Mouse (Mus musculus): ENCODE data around the gene Tmco4. TPM values are rescaled to one million over a fixed set of nuclear protein-coding genes. Genes with fewer than 3 reads are reported as not detected.

The Tmco4 gene
- polyA plus RNA-seq, 1 experiment from 2014 or later = 3.0 TPM

DNA sequence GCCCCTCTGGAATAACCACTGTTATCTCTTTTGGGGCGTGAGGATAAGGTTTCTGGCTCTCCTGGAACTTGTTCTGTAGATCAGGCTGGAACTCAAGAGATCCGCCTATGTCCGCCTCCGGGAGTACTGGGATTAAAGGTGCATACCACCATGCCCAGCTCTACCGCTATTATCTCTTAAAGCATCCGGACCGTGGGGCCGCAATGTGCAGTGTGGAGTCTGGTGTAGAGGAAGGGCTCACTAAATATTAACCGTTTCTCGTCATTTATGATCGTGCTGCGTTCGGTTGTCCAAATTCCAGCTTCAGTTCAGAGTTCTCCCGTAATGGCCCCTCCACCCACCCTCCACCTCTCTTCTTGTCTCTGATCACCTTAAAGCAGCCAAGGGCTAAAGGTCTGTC lies 45.7 kb downstream of the Tmco4 start:
- Histone ChIP-seq H3K4me2 (no peak overlapping the region), H3K9ac (ENCODE audit: low read depth, low read length) (no peak overlapping the region), H3K27ac (ENCODE audit: low read depth, low read length) (no peak overlapping the region), H3K27me3 (ENCODE audit: control insufficient read depth, insufficient read depth, low read length) (no peaks in the 10 kb centered on the region), H3K9me3 (replicated peaks; ENCODE audit: control insufficient read depth, low read length) (no peaks in the 10 kb centered on the region), H3K36me3 (ENCODE audit: control insufficient read depth, insufficient read depth, low read length) (no peaks in the 10 kb centered on the region), H3K4me1 (ENCODE audit: control insufficient read depth, insufficient read depth, low read length) (peaks cover 10% of the 10 kb centered on the region; the same call in 1 of the 2 replicates), H3K4me3 (ENCODE audit: low read depth, low read length) (no peak overlapping the region)
- no peak for ATAC-seq (replicated peaks; ENCODE audit: insufficient number of reproducible peaks, low FRiP score, low TSS enrichment)
- 69% methylated on average over 14 of the region's 14 CpGs for WGBS (ENCODE audit: insufficient replicate concordance)

DNA sequence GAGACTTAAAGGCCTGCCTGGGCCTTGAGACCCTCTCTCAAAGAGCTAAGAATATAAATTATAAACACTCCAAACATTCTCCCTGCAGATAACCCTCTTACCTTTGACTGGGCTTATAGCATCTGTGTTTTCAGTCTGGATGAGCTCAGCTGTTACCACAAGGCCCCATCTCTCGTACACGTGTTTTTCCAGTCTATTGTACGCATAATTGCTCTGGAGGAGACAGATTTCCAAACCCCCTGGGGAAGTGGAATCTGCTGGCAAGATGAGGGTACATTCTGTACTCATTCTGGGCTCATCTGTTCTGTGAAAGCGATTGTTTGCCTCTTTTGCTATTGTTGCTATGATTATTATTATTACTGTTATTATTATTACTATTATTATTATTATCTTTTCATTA lies 46.3 kb downstream of the Tmco4 start:
- no peaks in the 10 kb centered on the region for H3K9me3 ChIP-seq (replicated peaks; ENCODE audit: control insufficient read depth, low read length)
- H3K4me1 ChIP-seq (ENCODE audit: control insufficient read depth, insufficient read depth, low read length) = peaks cover 10% of the 10 kb centered on the region; the same call in 1 of the 2 replicates
- H3K27me3 ChIP-seq (ENCODE audit: control insufficient read depth, insufficient read depth, low read length) = no peaks in the 10 kb centered on the region
- H3K36me3 ChIP-seq (ENCODE audit: control insufficient read depth, insufficient read depth, low read length) = no peaks in the 10 kb centered on the region
- no peak for ATAC-seq (replicated peaks; ENCODE audit: insufficient number of reproducible peaks, low FRiP score, low TSS enrichment)
- no peak overlapping the region for H3K27ac ChIP-seq (ENCODE audit: low read depth, low read length)
- H3K4me3 ChIP-seq (ENCODE audit: low read depth, low read length) = no peak overlapping the region
- H3K4me2 ChIP-seq = 0 out of 2 replicates have a peak overlapping the region, but pooled peaks have one; percentile 17
- WGBS (ENCODE audit: insufficient replicate concordance) = 77% methylated on average over 4 of the region's 4 CpGs
- H3K9ac ChIP-seq (ENCODE audit: low read depth, low read length) = no peak overlapping the region

DNA sequence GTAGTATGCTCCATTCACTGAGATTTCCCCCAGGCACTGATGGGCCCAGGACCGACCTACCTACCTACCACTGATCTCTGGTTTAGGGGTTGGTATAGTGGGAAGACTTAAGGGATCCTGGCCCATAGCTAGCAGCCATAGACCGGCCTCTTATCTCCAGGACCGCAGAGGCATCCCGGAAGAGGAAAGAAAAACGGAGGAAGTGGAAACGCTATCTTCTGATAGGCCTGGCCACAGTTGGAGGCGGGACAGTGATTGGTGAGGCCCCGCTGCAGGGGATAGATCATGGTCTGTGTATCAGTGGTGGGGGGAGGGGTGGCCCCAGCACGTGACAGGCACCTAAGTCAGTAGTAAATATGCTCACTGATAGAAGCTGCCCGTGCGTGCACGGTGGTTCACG lies 46.7 kb downstream of the Tmco4 start:
- no peaks in the 10 kb centered on the region for H3K36me3 ChIP-seq (ENCODE audit: control insufficient read depth, insufficient read depth, low read length)
- H3K4me3 ChIP-seq (ENCODE audit: low read depth, low read length) = no peak overlapping the region
- no peaks in the 10 kb centered on the region for H3K9me3 ChIP-seq (replicated peaks; ENCODE audit: control insufficient read depth, low read length)
- 0 out of 2 replicates have a peak, but pooled peaks have one; percentile 42 for ATAC-seq (replicated peaks; ENCODE audit: insufficient number of reproducible peaks, low FRiP score, low TSS enrichment)
- H3K27ac ChIP-seq (ENCODE audit: low read depth, low read length) = no peak overlapping the region
- peaks cover 10% of the 10 kb centered on the region; the same call in 1 of the 2 replicates for H3K4me1 ChIP-seq (ENCODE audit: control insufficient read depth, insufficient read depth, low read length)
- H3K4me2 ChIP-seq = 0 out of 2 replicates have a peak overlapping the region, but pooled peaks have one; percentile 17
- H3K9ac ChIP-seq (ENCODE audit: low read depth, low read length) = no peak overlapping the region
- H3K27me3 ChIP-seq (ENCODE audit: control insufficient read depth, insufficient read depth, low read length) = no peaks in the 10 kb centered on the region
- 33% methylated on average over 13 of the region's 13 CpGs for WGBS (ENCODE audit: insufficient replicate concordance)

DNA sequence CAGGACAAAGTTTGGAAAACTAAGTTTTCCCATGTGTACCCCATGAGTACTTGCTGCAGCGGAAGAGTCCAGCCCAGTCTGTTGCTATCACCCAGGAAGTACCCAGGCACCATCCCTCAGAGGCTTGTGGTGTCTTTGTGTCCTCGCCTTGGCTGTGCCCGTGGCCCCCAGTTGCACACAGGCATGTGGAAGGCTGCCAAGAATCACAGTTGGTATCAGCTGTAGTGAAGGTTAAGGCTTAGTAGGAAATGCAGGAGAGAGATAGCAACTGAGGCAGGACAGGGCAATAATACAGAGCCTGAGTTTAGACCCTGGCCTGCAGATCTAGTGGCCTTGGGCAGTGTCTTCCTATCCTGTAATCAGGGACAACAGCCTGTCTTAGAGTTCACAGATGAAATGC lies 47.7 kb downstream of the Tmco4 start:
- peaks cover 10% of the 10 kb centered on the region; the same call in 1 of the 2 replicates for H3K4me1 ChIP-seq (ENCODE audit: control insufficient read depth, insufficient read depth, low read length)
- H3K36me3 ChIP-seq (ENCODE audit: control insufficient read depth, insufficient read depth, low read length) = no peaks in the 10 kb centered on the region
- H3K9ac ChIP-seq (ENCODE audit: low read depth, low read length) = no peak overlapping the region
- H3K4me2 ChIP-seq = no peak overlapping the region
- 45% methylated on average over 3 of the region's 3 CpGs for WGBS (ENCODE audit: insufficient replicate concordance)
- no peaks in the 10 kb centered on the region for H3K9me3 ChIP-seq (replicated peaks; ENCODE audit: control insufficient read depth, low read length)
- no peak overlapping the region for H3K27ac ChIP-seq (ENCODE audit: low read depth, low read length)
- H3K4me3 ChIP-seq (ENCODE audit: low read depth, low read length) = no peak overlapping the region
- no peaks in the 10 kb centered on the region for H3K27me3 ChIP-seq (ENCODE audit: control insufficient read depth, insufficient read depth, low read length)
- no peak for ATAC-seq (replicated peaks; ENCODE audit: insufficient number of reproducible peaks, low FRiP score, low TSS enrichment)

DNA sequence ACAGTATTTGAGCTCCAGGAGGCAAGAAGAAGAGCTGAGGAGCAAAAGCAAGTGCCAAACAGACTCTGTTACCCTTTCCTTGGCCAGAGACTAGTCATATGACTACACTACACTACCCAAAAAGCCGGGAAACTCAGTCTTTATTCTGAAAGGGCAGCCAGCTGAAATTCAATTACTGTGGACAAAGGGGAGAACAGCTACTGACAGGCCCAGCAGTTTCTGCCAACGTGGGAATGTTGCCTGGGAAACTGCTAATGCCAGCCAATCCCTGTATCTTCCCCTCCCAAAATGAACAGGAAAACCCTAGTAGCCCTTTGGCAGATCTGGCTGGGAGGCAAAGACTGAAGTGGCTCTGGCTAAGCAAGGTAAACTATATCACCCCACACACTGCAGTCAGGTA lies 51.7 kb downstream of the Tmco4 start:
- Histone ChIP-seq H3K4me3 (ENCODE audit: low read depth, low read length) (no peak overlapping the region), H3K27me3 (ENCODE audit: control insufficient read depth, insufficient read depth, low read length) (peaks cover 3% of the 10 kb centered on the region; the same call in 1 of the 2 replicates), H3K36me3 (ENCODE audit: control insufficient read depth, insufficient read depth, low read length) (no peaks in the 10 kb centered on the region), H3K9ac (ENCODE audit: low read depth, low read length) (no peak overlapping the region), H3K4me1 (ENCODE audit: control insufficient read depth, insufficient read depth, low read length) (peaks cover 9% of the 10 kb centered on the region; the same call in 1 of the 2 replicates), H3K4me2 (no peak overlapping the region), H3K9me3 (replicated peaks; ENCODE audit: control insufficient read depth, low read length) (no peaks in the 10 kb centered on the region), H3K27ac (ENCODE audit: low read depth, low read length) (no peak overlapping the region)
- 34% methylated on average over 2 of the region's 2 CpGs for WGBS (ENCODE audit: insufficient replicate concordance)
- ATAC-seq (replicated peaks; ENCODE audit: insufficient number of reproducible peaks, low FRiP score, low TSS enrichment) = no peak

DNA sequence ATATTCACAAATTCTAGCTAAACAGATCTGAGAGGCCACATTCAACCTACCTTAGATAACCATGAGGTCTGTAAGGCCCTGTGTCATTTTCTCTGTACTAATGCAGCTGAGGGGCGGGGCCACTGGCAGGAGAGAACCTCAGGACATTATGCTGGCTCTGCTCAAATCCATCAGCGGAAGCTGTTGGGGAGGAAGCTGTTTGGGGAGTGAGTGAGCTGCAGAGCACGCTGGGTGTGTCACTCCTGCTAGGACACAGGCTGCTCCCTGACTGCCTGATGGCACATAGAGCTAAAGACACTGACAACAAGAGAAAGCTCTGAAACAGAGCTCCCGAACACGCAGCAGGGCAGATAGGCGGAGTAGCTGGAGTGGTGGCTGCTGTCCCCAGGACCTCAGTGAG lies 58.0 kb downstream of the Tmco4 start:
- H3K27me3 ChIP-seq (ENCODE audit: control insufficient read depth, insufficient read depth, low read length) = peaks cover 3% of the 10 kb centered on the region; the same call in 1 of the 2 replicates
- H3K36me3 ChIP-seq (ENCODE audit: control insufficient read depth, insufficient read depth, low read length) = no peaks in the 10 kb centered on the region
- peaks cover 12% of the 10 kb centered on the region; the same call in 1 of the 2 replicates for H3K4me1 ChIP-seq (ENCODE audit: control insufficient read depth, insufficient read depth, low read length)
- H3K4me2 ChIP-seq = no peak overlapping the region
- WGBS (ENCODE audit: insufficient replicate concordance) = 49% methylated on average over 6 of the region's 6 CpGs
- no peak for ATAC-seq (replicated peaks; ENCODE audit: insufficient number of reproducible peaks, low FRiP score, low TSS enrichment)
- H3K9ac ChIP-seq (ENCODE audit: low read depth, low read length) = no peak overlapping the region
- H3K9me3 ChIP-seq (replicated peaks; ENCODE audit: control insufficient read depth, low read length) = no peaks in the 10 kb centered on the region
- no peak overlapping the region for H3K27ac ChIP-seq (ENCODE audit: low read depth, low read length)
- H3K4me3 ChIP-seq (ENCODE audit: low read depth, low read length) = no peak overlapping the region

DNA sequence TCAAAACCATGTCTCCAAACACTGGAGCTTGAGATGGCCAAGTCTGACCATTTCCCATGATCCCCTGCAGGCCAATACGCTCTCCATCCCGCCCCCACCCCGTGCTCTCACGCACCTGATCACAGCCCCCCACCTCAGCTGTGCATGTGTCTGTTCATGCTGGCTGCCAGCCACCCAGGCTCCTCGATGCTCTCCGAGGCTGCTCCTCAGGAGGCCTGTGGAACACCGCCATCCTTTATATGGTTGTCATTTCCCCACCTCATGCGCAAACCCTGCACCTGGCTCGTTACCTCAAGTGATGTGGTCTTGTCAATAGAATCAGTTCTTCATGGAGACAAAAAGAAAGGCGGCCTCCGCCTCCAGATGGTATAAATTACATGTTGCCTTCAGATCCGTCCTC lies 59.8 kb downstream of the Tmco4 start:
- ATAC-seq (replicated peaks; ENCODE audit: insufficient number of reproducible peaks, low FRiP score, low TSS enrichment) = no peak
- 84% methylated on average over 12 of the region's 12 CpGs for WGBS (ENCODE audit: insufficient replicate concordance)
- no peaks in the 10 kb centered on the region for H3K9me3 ChIP-seq (replicated peaks; ENCODE audit: control insufficient read depth, low read length)
- no peaks in the 10 kb centered on the region for H3K36me3 ChIP-seq (ENCODE audit: control insufficient read depth, insufficient read depth, low read length)
- no peak overlapping the region for H3K4me2 ChIP-seq
- H3K4me1 ChIP-seq (ENCODE audit: control insufficient read depth, insufficient read depth, low read length) = peaks cover 12% of the 10 kb centered on the region; the same call in 1 of the 2 replicates
- peaks cover 3% of the 10 kb centered on the region; the same call in 1 of the 2 replicates for H3K27me3 ChIP-seq (ENCODE audit: control insufficient read depth, insufficient read depth, low read length)
- H3K4me3 ChIP-seq (ENCODE audit: low read depth, low read length) = no peak overlapping the region
- no peak overlapping the region for H3K9ac ChIP-seq (ENCODE audit: low read depth, low read length)
- no peak overlapping the region for H3K27ac ChIP-seq (ENCODE audit: low read depth, low read length)

DNA sequence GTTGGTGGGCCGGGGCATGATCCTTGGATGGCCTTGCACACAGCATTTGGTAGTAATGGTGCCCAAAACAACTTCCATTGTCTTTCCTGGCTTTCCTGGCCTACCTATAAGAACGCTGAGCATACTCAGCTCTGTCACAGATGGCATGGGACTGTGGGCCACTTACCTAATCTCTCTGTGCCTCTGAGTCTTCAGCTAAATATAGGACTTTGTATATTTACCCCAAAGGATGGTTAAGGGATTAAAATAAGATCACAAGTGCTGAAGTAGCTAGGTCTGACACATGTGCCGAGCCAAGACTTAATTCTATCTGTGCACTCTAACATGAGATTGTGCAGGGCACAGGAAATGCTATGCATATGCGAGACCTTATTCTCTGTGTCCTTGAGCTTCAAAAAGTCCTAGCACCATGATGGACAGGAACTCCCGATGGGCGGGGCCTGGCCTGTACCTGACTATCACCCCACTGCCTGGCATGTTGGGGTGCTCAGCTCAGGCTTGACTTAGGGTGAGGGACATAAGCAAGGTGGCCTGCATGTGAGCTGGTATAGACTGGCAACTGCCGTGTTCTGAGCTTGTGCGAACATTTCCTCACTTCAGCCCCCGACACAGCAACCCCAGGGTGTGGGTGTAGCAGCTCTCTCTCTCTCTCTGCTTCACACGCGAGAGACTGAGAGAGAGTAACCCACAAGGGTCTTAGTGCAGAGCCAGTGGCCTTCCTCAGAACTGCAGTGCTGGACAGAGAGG lies 60.7 kb downstream of the Tmco4 start:
- no peaks in the 10 kb centered on the region for H3K36me3 ChIP-seq (ENCODE audit: control insufficient read depth, insufficient read depth, low read length)
- H3K9me3 ChIP-seq (replicated peaks; ENCODE audit: control insufficient read depth, low read length) = no peaks in the 10 kb centered on the region
- ATAC-seq (replicated peaks; ENCODE audit: insufficient number of reproducible peaks, low FRiP score, low TSS enrichment) = no peak
- H3K4me1 ChIP-seq (ENCODE audit: control insufficient read depth, insufficient read depth, low read length) = peaks cover 12% of the 10 kb centered on the region; the same call in 1 of the 2 replicates
- no peak overlapping the region for H3K4me2 ChIP-seq
- 67% methylated on average over 11 of the region's 11 CpGs for WGBS (ENCODE audit: insufficient replicate concordance)
- no peak overlapping the region for H3K4me3 ChIP-seq (ENCODE audit: low read depth, low read length)
- no peak overlapping the region for H3K9ac ChIP-seq (ENCODE audit: low read depth, low read length)
- H3K27ac ChIP-seq (ENCODE audit: low read depth, low read length) = no peak overlapping the region; the same call in 1 of the 2 replicates
- H3K27me3 ChIP-seq (ENCODE audit: control insufficient read depth, insufficient read depth, low read length) = peaks cover 3% of the 10 kb centered on the region; the same call in 1 of the 2 replicates
